Mouse (Mus musculus) CD4-positive, CD25-positive, alpha-beta regulatory T cell, adult 4 months (primary cell): ENCODE measurements at regions not wholly inside any gene's neighbourhood (a gene's known extent, or its start where the extent isn't known, plus 50 kb on each side); places are given as distances from the start of the nearest gene placed in this dataset.

Experiments
- ATAC-seq: one replicate; pipeline ENCODE4 v1.8.0; 2017

GRCm38 (mm10) chr13:73160289-73160688 lies 100.0 kb upstream of the Irx4 start:
- ATAC-seq: peak; percentile 29

DNA sequence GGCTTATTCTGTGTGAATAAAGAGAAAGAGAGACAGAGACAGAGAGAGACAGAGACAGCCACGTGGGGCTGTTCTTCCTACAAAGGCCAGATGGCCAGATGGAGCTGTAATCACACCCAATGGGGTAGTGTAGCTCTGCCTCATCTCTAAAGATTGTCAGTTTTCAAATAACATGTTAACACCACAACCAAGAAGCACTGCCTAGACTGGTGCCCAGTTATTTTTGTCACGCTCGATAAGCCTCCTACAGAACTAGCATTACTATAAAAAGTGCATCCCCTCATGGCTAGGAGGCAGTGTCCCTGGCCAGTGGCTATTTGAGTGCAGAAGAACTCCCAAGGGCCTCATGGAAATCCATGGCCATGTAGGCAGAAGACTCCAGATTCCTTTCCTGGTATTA lies 90.0 kb upstream of the Irx4 start:
- no peak for ATAC-seq

- ATAC-seq: no peak
Measured at GRCm38 (mm10) chr13:73207931-73208448, 52.3 kb upstream of the Irx4 start.
